Mouse (Mus musculus): ENCODE measurements around the gene 1700013F07Rik. TPM values are rescaled to one million over a fixed set of nuclear protein-coding genes. Genes with fewer than 3 reads are reported as not detected.

1700013F07Rik gene
- total and polyA plus RNA-seq, 3 experiments: 0.38 to 2.5 (median 0.94) TPM

GRCm38 (mm10) chr3:108554587-108555312 is 20.8 kb downstream of the 1700013F07Rik start:
- Histone ChIP-seq H3K79me2 (replicated peaks; ENCODE audit: control insufficient read depth, extremely low read depth, insufficient read depth, poor library complexity, severe bottlenecking) (no peaks in the 10 kb centered on the region), H3K36me3 (replicated peaks in 1 of 2; ENCODE audit: control insufficient read depth in 1 of 2, insufficient read depth in 1 of 2, low read length in 1 of 2) (peaks cover 12 to 28% of the 10 kb centered on the region in 2 experiments), H3K4me3 (replicated peaks in 1 of 3; ENCODE audit: low read depth in 2 of 3, low read length in 2 of 3, poor library complexity in 1 of 3) (peak overlapping the region; percentile 46 to 98 (median 87)), H3K9ac (ENCODE audit: insufficient read depth, low read depth) (peak overlapping the region; percentile 98), H3K27me3 (replicated peaks) (peaks cover 8% of the 10 kb centered on the region), H3K4me2 (ENCODE audit: insufficient read depth, low read depth, poor library complexity, severe bottlenecking) (no peak overlapping the region), H3K4me1 (ENCODE audit: control insufficient read depth in 1 of 2, insufficient read depth in 2 of 2) (0 out of 4 replicates have a peak, but pooled peaks cover 3 to 4% of the 10 kb centered on the region in 2 experiments), H3K27ac (ENCODE audit: insufficient read depth, low read depth) (peak overlapping the region; percentile 10; the same call in 1 of the 2 replicates), H3K9me3 (replicated peaks; ENCODE audit: low read length) (no peaks in the 10 kb centered on the region)
- DNase-seq (ENCODE audit: extremely low read depth): peak; percentile 96
- in situ Hi-C loops (cut with MboI; ENCODE audit: low pct_ligation_motif_present, low pct_unique_long_range_greater_than_20kb, low sequenced_read_pairs) (loop anchor here (10.0 kb wide), 1 partner anchor 90 kb away; no protein-coding TSS in a partner anchor), dilution Hi-C loops (cut with MboI; ENCODE audit: extremely low pct_ligation_motif_present, extremely low pct_unique_long_range_greater_than_20kb, low sequenced_read_pairs) (no loop called here)
- TF ChIP-seq MEF2A (IDR thresholded peaks at IDR 0.05; ENCODE audit: borderline replicate concordance, low read depth, low read length): peak; percentile 37; the same call in 1 of the 2 replicates
- TF ChIP-seq ETS1 (conservative IDR thresholded peaks at IDR 0.05; ENCODE audit: low read depth, low read length): no peak
- no peak for TF ChIP-seq CHD1 (IDR thresholded peaks at IDR 0.05; ENCODE audit: low read depth, low read length)
- peak; percentile 98 for TF ChIP-seq ELF1 (IDR thresholded peaks at IDR 0.05; ENCODE audit: low read depth, low read length)
- TF ChIP-seq TBP (conservative IDR thresholded peaks at IDR 0.05; ENCODE audit: low read depth, low read length): peak; percentile 99
- no peak for TF ChIP-seq JUN (IDR thresholded peaks at IDR 0.05; ENCODE audit: insufficient read depth, low read depth, low read length)
- TF ChIP-seq SMC3 (IDR thresholded peaks at IDR 0.05; ENCODE audit: low read depth, low read length): no peak; the same call in 1 of the 2 replicates
- no peak for TF ChIP-seq MAFK (IDR thresholded peaks at IDR 0.05; ENCODE audit: insufficient replicate concordance, low read length)
- TF ChIP-seq HCFC1 (IDR thresholded peaks at IDR 0.05; ENCODE audit: low read depth, low read length): peak; percentile 96
- peak; percentile 99 for TF ChIP-seq POLR2AphosphoS2 (IDR thresholded peaks at IDR 0.05; ENCODE audit: low read depth, low read length)
- peak; percentile 82 to 86 for TF ChIP-seq CTCF (conservative IDR thresholded peaks at IDR 0.05 in 1 of 2, IDR thresholded peaks at IDR 0.05 in 1 of 2; ENCODE audit: low read depth in 2 of 2, low read length in 2 of 2)
- TF ChIP-seq RCOR1 (conservative IDR thresholded peaks at IDR 0.05; ENCODE audit: low read depth, low read length): no peak
- no peak for TF ChIP-seq MAZ (IDR thresholded peaks at IDR 0.05; ENCODE audit: low read depth, low read length)
- no peak for TF ChIP-seq CHD2 (IDR thresholded peaks at IDR 0.05; ENCODE audit: low read length)
- no peak for TF ChIP-seq MAX (IDR thresholded peaks at IDR 0.05; ENCODE audit: low read length)
- no peak; the same call in 1 of the 2 replicates for TF ChIP-seq RAD21 (IDR thresholded peaks at IDR 0.05; ENCODE audit: low read depth, low read length)
- peak; percentile 99 for TF ChIP-seq ZMIZ1 (IDR thresholded peaks at IDR 0.05; ENCODE audit: low read depth, low read length)
- TF ChIP-seq POLR2A (IDR thresholded peaks at IDR 0.05; ENCODE audit: low read depth, low read length): peak; percentile 100
- peak; percentile 100 for TF ChIP-seq NELFE (IDR thresholded peaks at IDR 0.05; ENCODE audit: low read depth, low read length)
- 0 out of 2 replicates have a peak, but pooled peaks have one; percentile 32 for TF ChIP-seq IRF4 (IDR thresholded peaks at IDR 0.05; ENCODE audit: low read depth, low read length)
- TF ChIP-seq BHLHE40 (IDR thresholded peaks at IDR 0.05; ENCODE audit: low read depth, low read length): no peak
- no peak for TF ChIP-seq ZC3H11A (IDR thresholded peaks at IDR 0.05; ENCODE audit: low read depth, low read length)
- TF ChIP-seq NRF1 (IDR thresholded peaks at IDR 0.05; ENCODE audit: low read depth, low read length): no peak
- TF ChIP-seq UBTF (IDR thresholded peaks at IDR 0.05; ENCODE audit: low read depth, low read length): no peak
- no peak for TF ChIP-seq ZKSCAN1 (IDR thresholded peaks at IDR 0.05; ENCODE audit: borderline replicate concordance, low read depth, low read length)
- TF ChIP-seq EP300 (IDR thresholded peaks at IDR 0.05; ENCODE audit: low read length): no peak
- TF ChIP-seq PAX5 (IDR thresholded peaks at IDR 0.05; ENCODE audit: low read length): no peak
- peak; percentile 94 for TF ChIP-seq GABPA (IDR thresholded peaks at IDR 0.05; ENCODE audit: insufficient replicate concordance, low read depth, low read length)
- TF ChIP-seq TCF12 (IDR thresholded peaks at IDR 0.05; ENCODE audit: low read depth, low read length): peak; percentile 97
- no peak for TF ChIP-seq MXI1 (IDR thresholded peaks at IDR 0.05; ENCODE audit: low read depth, low read length)
- TF ChIP-seq USF2 (conservative IDR thresholded peaks at IDR 0.05; ENCODE audit: low read depth, low read length): no peak
- TF ChIP-seq JUND (conservative IDR thresholded peaks at IDR 0.05; ENCODE audit: low read depth, low read length): no peak
- TF ChIP-seq KAT2A (IDR thresholded peaks at IDR 0.05; ENCODE audit: insufficient replicate concordance, low read length): peak; percentile 92; the same call in 1 of the 2 replicates
- TF ChIP-seq SIN3A (IDR thresholded peaks at IDR 0.05; ENCODE audit: low read length): peak; percentile 90

Measured in CH12.LX (cell line).